Mouse (Mus musculus) hindbrain, embryonic 11.5 days (tissue): Measurements from ENCODE around the gene Pde4d. TPM values are rescaled to one million over a fixed set of nuclear protein-coding genes. Genes with fewer than 3 reads are reported as not detected.
"Not testable (repeated sequence)": the region's sequence is repeated elsewhere in the genome, so short reads cannot be mapped to it uniquely, and the experiment has no call there.

ENCODE experiments used
- ATAC-seq: fragments of 200-750 bp; cut with Nextera tagmentation; 2 replicates; pipeline ENCODE4 v1.8.0; 2017; ENCODE audit warnings: mild to moderate bottlenecking, moderate TSS enrichment, moderate library complexity; ENCODE audit not compliant: low FRiP score
- DNase-seq: peaks from one replicate; pipeline ENCODE4 v3.0.0-alpha.2; 2015; ENCODE audit warnings: low spot score
- H3K27ac ChIP-seq: fragments of 300-500 bp; sonication (generic); 2 replicates; pipeline ENCODE4 v1.5.1; 2014; ENCODE audit warnings: mild to moderate bottlenecking, low read depth, low read length
- H3K27me3 ChIP-seq: fragments of 300-500 bp; sonication (generic); 2 replicates; pipeline ENCODE4 v1.6.1; 2014; ENCODE audit warnings: mild to moderate bottlenecking, low read length, moderate library complexity, mixed read lengths; ENCODE audit not compliant: control insufficient read depth, insufficient read depth
- H3K36me3 ChIP-seq: fragments of 300-500 bp; sonication (generic); 2 replicates; pipeline ENCODE4 v1.6.1; 2014; ENCODE audit warnings: mild to moderate bottlenecking, low read length, moderate library complexity, mixed read lengths; ENCODE audit not compliant: control insufficient read depth, insufficient read depth
- H3K4me1 ChIP-seq: fragments of 300-500 bp; sonication (generic); replicated peaks from 2 replicates; pipeline ENCODE4 v1.6.1; 2014; ENCODE audit warnings: low read length, mixed read lengths; ENCODE audit not compliant: control insufficient read depth, insufficient read depth
- H3K4me2 ChIP-seq: fragments of 300-500 bp; sonication (generic); replicated peaks from 2 replicates; pipeline ENCODE4 v1.6.1; 2014; ENCODE audit warnings: mild to moderate bottlenecking, low read depth, low read length
- H3K4me3 ChIP-seq: fragments of 300-500 bp; sonication (generic); 2 replicates; pipeline ENCODE4 v1.5.1; 2014; ENCODE audit warnings: low read depth, low read length
- H3K9ac ChIP-seq: fragments of 300-500 bp; sonication (generic); 2 replicates; pipeline ENCODE4 v1.6.1; 2014; ENCODE audit warnings: low read depth, low read length
- H3K9me3 ChIP-seq: fragments of 300-500 bp; sonication (generic); 2 replicates; pipeline ENCODE4 v1.6.1; 2016; ENCODE audit warnings: low read length; ENCODE audit not compliant: control insufficient read depth
- WGBS: fragments of 180-500 bp; shearing (Covaris S2); extraction: QIAGEN DNeasy Blood & Tissue Kit; methylation state at CpG from one replicate; pipeline ENCODE4 v1.1.7; 2014; 5-methylcytosine and 5-hydroxymethylcytosine counted together
- polyA plus RNA-seq: library from polyadenylated mRNA; unstranded; fragments of >200 nt; fragmentation: Nextera tagmentation; extraction: Ambion mirVana; gene quantifications from 2 replicates; pipeline ENCODE4 v1.2.1, GENCODE M21; 2014

Pde4d gene
- polyA plus RNA-seq, 1 experiment from 2014 or later = 18.3 TPM

- Histone ChIP-seq H3K9me3 (no peaks in the 10 kb centered on the region), H3K4me1 (no peaks in the 10 kb centered on the region), H3K27ac (no peak overlapping the region), H3K4me3 (no peak overlapping the region), H3K27me3 (no peaks in the 10 kb centered on the region), H3K9ac (no peak overlapping the region), H3K36me3 (no peaks in the 10 kb centered on the region), H3K4me2 (no peak overlapping the region)
- no peak for ATAC-seq
- 83% methylated on average over 11 of the region's 11 CpGs for WGBS
- no peak for DNase-seq
These were observed 316.4 kb downstream of the Pde4d start for GRCm38 (mm10) chr13:108766020-108766727.

- Histone ChIP-seq H3K4me2 (no peak overlapping the region), H3K4me3 (no peak overlapping the region), H3K27ac (no peak overlapping the region), H3K36me3 (no peaks in the 10 kb centered on the region), H3K27me3 (no peaks in the 10 kb centered on the region), H3K9ac (no peak overlapping the region), H3K4me1 (no peaks in the 10 kb centered on the region), H3K9me3 (no peaks in the 10 kb centered on the region)
- WGBS = 70% methylated on average over 3 of the region's 3 CpGs
- DNase-seq (no peak), ATAC-seq (no peak)
These were observed 319.8 kb downstream of the Pde4d start for GRCm38 (mm10) chr13:108769465-108770056.

GRCm38 (mm10) chr13:108772386-108772785 lies 322.6 kb downstream of the Pde4d start:
- DNase-seq = peak; percentile 1
- H3K27me3 ChIP-seq = no peaks in the 10 kb centered on the region
- no peaks in the 10 kb centered on the region for H3K9me3 ChIP-seq
- peak; percentile 50; the same call in 1 of the 2 replicates for ATAC-seq
- 0 out of 2 replicates have a peak overlapping the region, but pooled peaks have one; percentile 17 for H3K27ac ChIP-seq
- no peaks in the 10 kb centered on the region for H3K4me1 ChIP-seq
- H3K36me3 ChIP-seq = no peaks in the 10 kb centered on the region
- H3K4me2 ChIP-seq = no peak overlapping the region
- no peak overlapping the region for H3K4me3 ChIP-seq
- WGBS = 42% methylated on average over 3 of the region's 3 CpGs
- H3K9ac ChIP-seq = no peak overlapping the region

GRCm38 (mm10) chr13:108774981-108775380 lies 325.2 kb downstream of the Pde4d start:
- no peak overlapping the region for H3K4me3 ChIP-seq
- DNase-seq (no peak), ATAC-seq (no peak)
- H3K9me3 ChIP-seq = no peaks in the 10 kb centered on the region
- WGBS = 86% methylated on average over 1 of the region's 1 CpGs
- H3K27me3 ChIP-seq = no peaks in the 10 kb centered on the region
- H3K4me2 ChIP-seq = no peak overlapping the region
- no peaks in the 10 kb centered on the region for H3K36me3 ChIP-seq
- no peak overlapping the region for H3K27ac ChIP-seq
- no peak overlapping the region for H3K9ac ChIP-seq
- H3K4me1 ChIP-seq = no peaks in the 10 kb centered on the region

GRCm38 (mm10) chr13:108775882-108776281 lies 326.1 kb downstream of the Pde4d start:
- 89% methylated on average over 7 of the region's 7 CpGs for WGBS
- no peak overlapping the region for H3K4me2 ChIP-seq
- H3K9me3 ChIP-seq = no peaks in the 10 kb centered on the region
- H3K27me3 ChIP-seq = no peaks in the 10 kb centered on the region
- no peak overlapping the region for H3K27ac ChIP-seq
- H3K4me3 ChIP-seq = no peak overlapping the region
- H3K4me1 ChIP-seq = no peaks in the 10 kb centered on the region
- ATAC-seq (no peak), DNase-seq (no peak)
- H3K9ac ChIP-seq = no peak overlapping the region
- no peaks in the 10 kb centered on the region for H3K36me3 ChIP-seq

GRCm38 (mm10) chr13:108797620-108798019 lies 347.9 kb downstream of the Pde4d start:
- not testable (repeated sequence) for DNase-seq, H3K27me3 ChIP-seq, H3K27ac ChIP-seq, H3K4me1 ChIP-seq, H3K4me2 ChIP-seq, H3K4me3 ChIP-seq, ATAC-seq, H3K9ac ChIP-seq, H3K9me3 ChIP-seq, H3K36me3 ChIP-seq
- 84% methylated on average over 3 of the region's 3 CpGs for WGBS

GRCm38 (mm10) chr13:108809191-108809590 lies 359.4 kb downstream of the Pde4d start:
- ATAC-seq = no peak
- 94% methylated on average over 7 of the region's 7 CpGs for WGBS
- no peak overlapping the region for H3K4me2 ChIP-seq

GRCm38 (mm10) chr13:108812956-108813355 lies 363.2 kb downstream of the Pde4d start:
- 66% methylated on average over 3 of the region's 3 CpGs for WGBS
- Histone ChIP-seq H3K27me3 (no peaks in the 10 kb centered on the region), H3K4me1 (no peaks in the 10 kb centered on the region), H3K4me3 (no peak overlapping the region), H3K9ac (no peak overlapping the region), H3K27ac (no peak overlapping the region), H3K4me2 (no peak overlapping the region), H3K9me3 (no peaks in the 10 kb centered on the region), H3K36me3 (no peaks in the 10 kb centered on the region)
- DNase-seq (peak; percentile 14), ATAC-seq (no peak; the same call in 1 of the 2 replicates)

More at GRCm38 (mm10) chr13:108809191-108809590, 359.4 kb downstream of the Pde4d start:
- H3K9me3 ChIP-seq = no peaks in the 10 kb centered on the region
- no peak overlapping the region for H3K9ac ChIP-seq
- no peaks in the 10 kb centered on the region for H3K36me3 ChIP-seq
- no peaks in the 10 kb centered on the region for H3K4me1 ChIP-seq
- no peak overlapping the region for H3K4me3 ChIP-seq
- no peak for DNase-seq
- no peak overlapping the region for H3K27ac ChIP-seq
- no peaks in the 10 kb centered on the region for H3K27me3 ChIP-seq
